ENCODE assay signal across 14 mouse cellular contexts in the genomic region with DNA sequence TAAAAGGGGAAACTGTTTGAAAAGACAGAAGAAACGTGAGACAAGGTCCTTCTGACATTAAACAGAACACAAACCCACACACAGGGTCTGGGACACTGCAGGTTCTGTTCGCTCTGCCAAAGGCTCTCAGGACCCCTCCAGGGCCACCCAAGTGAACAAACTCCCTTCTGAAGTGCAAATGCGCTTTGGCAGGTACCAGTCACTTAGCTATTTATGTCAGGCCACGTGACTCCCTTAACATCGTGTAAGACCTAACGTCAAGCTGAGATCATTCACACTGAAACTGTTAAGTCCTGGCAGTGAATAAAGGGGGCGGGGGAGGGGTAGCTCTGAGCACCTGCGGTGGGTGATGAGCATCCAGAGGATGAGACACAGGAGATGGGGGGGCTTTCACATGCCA.
A peak's percentile ranks its signal among the peaks of the same experiment; 100 is the strongest.
DNase-seq lines count a peak whose midpoint lies in the region; ATAC-seq and TF ChIP-seq lines count a peak whose summit lies in the region.
"Had no signal": no experiment of that assay in that cellular context is flagged by ENCODE, and none has a peak within 500 bp of the region (broad histone marks: within the 10 kb centered on the region; RNA-seq: fewer than 3 reads in every experiment).

No protein-coding gene starts in this region.

- DNase-seq in cerebellum, adult 2 months: no peak
- DNase-seq in cerebellum, adult 18-20 months: no peak
- no peak for DNase-seq in hindbrain, embryonic 14.5 days (ENCODE audit: low spot score)
- DNase-seq in ES-CJ7 (ENCODE audit: low read depth, low spot score): peak; percentile 17
- no peak for DNase-seq in kidney, postnatal 36 days
- DNase-seq: cerebellum, postnatal 36 days; gastrocnemius, postnatal 36 days; kidney, postnatal 4 days; lung, adult 18-20 months had no signal

- H3K9ac ChIP-seq in hindbrain, embryonic 16.5 days (ENCODE audit: low read depth, low read length): no peak overlapping the region
- H3K9ac ChIP-seq in hindbrain, embryonic 14.5 days: no peak overlapping the region
- H3K9ac ChIP-seq in limb, embryonic 15.5 days: no peak overlapping the region
- H3K9ac ChIP-seq in kidney, embryonic 16.5 days (replicated peaks; ENCODE audit: low read length): no peak overlapping the region

- no peaks in the 10 kb centered on the region for H3K36me3 ChIP-seq in hindbrain, embryonic 16.5 days (ENCODE audit: control insufficient read depth, insufficient read depth, low read length)
- H3K36me3 ChIP-seq in hindbrain, embryonic 14.5 days (replicated peaks; ENCODE audit: control insufficient read depth, insufficient read depth): no peaks in the 10 kb centered on the region
- H3K36me3 ChIP-seq in limb, embryonic 15.5 days: no peaks in the 10 kb centered on the region
- no peaks in the 10 kb centered on the region for H3K36me3 ChIP-seq in kidney, embryonic 16.5 days (ENCODE audit: insufficient read depth, low read length)

- 15% methylated on average over 8 of the region's 8 CpGs for WGBS in cerebellum, adult 2 months
- 15% methylated on average over 8 of the region's 8 CpGs for WGBS in hindbrain, embryonic 16.5 days
- 14% methylated on average over 8 of the region's 8 CpGs for WGBS in hindbrain, embryonic 14.5 days
- 12% methylated on average over 8 of the region's 8 CpGs for WGBS in limb, embryonic 15.5 days
- 28% methylated on average over 8 of the region's 8 CpGs for WGBS in kidney, embryonic 16.5 days

- H3K4me1 ChIP-seq in cerebellum, adult 2 months (ENCODE audit: control insufficient read depth, insufficient read depth, low read length): peaks cover 21% of the 10 kb centered on the region
- no peaks in the 10 kb centered on the region for H3K4me1 ChIP-seq in hindbrain, embryonic 16.5 days (ENCODE audit: control insufficient read depth, insufficient read depth, low read depth, low read length)
- H3K4me1 ChIP-seq in hindbrain, embryonic 14.5 days (replicated peaks; ENCODE audit: control insufficient read depth, insufficient read depth, low read length): 0 out of 2 replicates have a peak, but pooled peaks cover 4% of the 10 kb centered on the region
- H3K4me1 ChIP-seq in limb, embryonic 15.5 days: peaks cover 17% of the 10 kb centered on the region
- H3K4me1 ChIP-seq in kidney, embryonic 16.5 days (ENCODE audit: insufficient read depth, low read length): no peaks in the 10 kb centered on the region

- 0 out of 2 replicates have a peak, but pooled peaks have one; percentile 9 for ATAC-seq in hindbrain, embryonic 16.5 days
- no peak for ATAC-seq in hindbrain, embryonic 14.5 days (ENCODE audit: low FRiP score)
- ATAC-seq in limb, embryonic 15.5 days (ENCODE audit: insufficient number of reproducible peaks, low FRiP score, low TSS enrichment, low read depth): no peak; the same call in 1 of the 2 replicates
- no peak for ATAC-seq in kidney, embryonic 16.5 days (ENCODE audit: low FRiP score, low TSS enrichment)
- ATAC-seq: activated CD4-positive, CD25-positive, alpha-beta regulatory T cell, adult 4 months had no signal

- no peak overlapping the region for H3K4me3 ChIP-seq in cerebellum, adult 2 months (replicated peaks; ENCODE audit: insufficient read depth, low read depth, low read length)
- no peak overlapping the region for H3K4me3 ChIP-seq in hindbrain, embryonic 16.5 days (ENCODE audit: low read length)
- no peak overlapping the region for H3K4me3 ChIP-seq in hindbrain, embryonic 14.5 days (replicated peaks; ENCODE audit: low read length)
- H3K4me3 ChIP-seq in limb, embryonic 15.5 days: no peak overlapping the region
- no peak overlapping the region for H3K4me3 ChIP-seq in kidney, embryonic 16.5 days (ENCODE audit: low read length)

- TF ChIP-seq POLR2A in cerebellum, adult 2 months (IDR thresholded peaks at IDR 0.05; ENCODE audit: borderline replicate concordance, insufficient read depth, low read length): no peak

- no peak for TF ChIP-seq CTCF in cerebellum, adult 2 months (IDR thresholded peaks at IDR 0.05; ENCODE audit: borderline replicate concordance, insufficient read depth, low read depth, low read length)

- peak overlapping the region; percentile 45; the same call in 1 of the 2 replicates for H3K27ac ChIP-seq in cerebellum, adult 2 months (ENCODE audit: insufficient read depth, low read length)
- no peak overlapping the region for H3K27ac ChIP-seq in hindbrain, embryonic 16.5 days (ENCODE audit: low read depth, low read length)
- no peak overlapping the region for H3K27ac ChIP-seq in hindbrain, embryonic 14.5 days
- peak overlapping the region; percentile 43; the same call in 1 of the 2 replicates for H3K27ac ChIP-seq in limb, embryonic 15.5 days
- H3K27ac ChIP-seq in kidney, embryonic 16.5 days (ENCODE audit: low read length): no peak overlapping the region

- H3K9me3 ChIP-seq in hindbrain, embryonic 16.5 days (ENCODE audit: control insufficient read depth, low read length): no peaks in the 10 kb centered on the region
- H3K9me3 ChIP-seq in hindbrain, embryonic 14.5 days (ENCODE audit: control insufficient read depth, low read length): no peaks in the 10 kb centered on the region
- H3K9me3 ChIP-seq in limb, embryonic 15.5 days: no peaks in the 10 kb centered on the region
- H3K9me3 ChIP-seq in kidney, embryonic 16.5 days (ENCODE audit: low read length): no peaks in the 10 kb centered on the region
- H3K9me3 ChIP-seq: G1E had no signal

- H3K4me2 ChIP-seq in hindbrain, embryonic 16.5 days (ENCODE audit: low read length): no peak overlapping the region
- no peak overlapping the region for H3K4me2 ChIP-seq in hindbrain, embryonic 14.5 days (replicated peaks)
- no peak overlapping the region for H3K4me2 ChIP-seq in limb, embryonic 15.5 days
- no peak overlapping the region for H3K4me2 ChIP-seq in kidney, embryonic 16.5 days (replicated peaks; ENCODE audit: low read depth, low read length)

- no peaks in the 10 kb centered on the region for H3K27me3 ChIP-seq in cerebellum, adult 2 months (ENCODE audit: control insufficient read depth, insufficient read depth, low read length)
- H3K27me3 ChIP-seq in hindbrain, embryonic 16.5 days (replicated peaks; ENCODE audit: control insufficient read depth, insufficient read depth, low read length): no peaks in the 10 kb centered on the region
- H3K27me3 ChIP-seq in hindbrain, embryonic 14.5 days (ENCODE audit: control insufficient read depth, insufficient read depth, low read length): no peaks in the 10 kb centered on the region
- H3K27me3 ChIP-seq in limb, embryonic 15.5 days: no peaks in the 10 kb centered on the region
- H3K27me3 ChIP-seq in kidney, embryonic 16.5 days (ENCODE audit: insufficient read depth, low read length): no peaks in the 10 kb centered on the region

Comparison
In these comparisons a context has a peak if more than half of its experiments do, and no peak if none do; other contexts are left out.
1. H3K27ac ChIP-seq: peak in cerebellum, adult 2 months (single experiment) and limb, embryonic 15.5 days (single experiment); none in hindbrain, embryonic 16.5 days (single experiment), hindbrain, embryonic 14.5 days (single experiment) and kidney, embryonic 16.5 days (single experiment).